Mouse (Mus musculus): Measurements from ENCODE around the gene Crlf2.

Crlf2 gene

DNA sequence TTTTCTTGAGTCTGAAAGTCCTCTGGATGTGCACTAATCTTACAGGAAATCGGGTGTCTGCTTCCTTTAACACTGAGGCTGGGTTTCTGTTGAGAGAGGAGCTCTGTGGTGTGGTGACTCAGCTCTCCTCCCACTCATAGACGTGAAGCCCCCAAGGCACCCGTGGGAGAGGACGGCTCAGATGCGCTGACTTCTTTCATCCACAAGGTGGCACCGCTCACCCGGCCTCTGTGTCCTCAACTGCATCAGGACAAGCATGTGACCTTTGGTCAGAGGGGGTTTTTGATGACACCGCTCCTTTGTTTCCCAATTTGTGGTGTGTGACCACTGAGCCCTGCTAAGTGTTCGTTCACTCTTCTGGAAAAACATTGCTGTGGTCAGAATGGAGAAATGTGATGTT is 10.1 kb downstream of the Crlf2 start:
- DNase-seq (ENCODE audit: low read depth) = peak; percentile 84

- no peak for DNase-seq (ENCODE audit: low read depth)
These were observed 11.7 kb downstream of the Crlf2 start for GRCm38 (mm10) chr5:109547112-109547511.

DNA sequence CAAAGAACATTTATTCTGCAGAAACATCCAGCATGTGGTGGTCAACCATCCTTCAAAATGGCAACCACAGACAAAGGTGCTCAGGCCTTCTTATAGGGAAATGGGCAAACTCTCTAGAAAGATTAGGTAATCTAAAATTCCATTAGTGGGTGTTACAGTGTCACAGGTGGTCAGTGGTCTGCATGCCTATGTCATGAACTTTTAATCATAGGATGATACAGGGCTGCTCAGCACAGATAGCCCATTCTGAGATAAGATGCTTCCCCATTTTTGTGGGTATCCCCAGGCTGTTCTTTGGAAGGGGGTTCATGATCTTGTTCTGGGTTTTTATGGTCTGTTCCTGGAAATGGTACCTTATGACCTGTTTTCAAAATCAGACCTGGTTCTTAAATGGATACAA is 49.1 kb downstream of the Crlf2 start:
- no peak for DNase-seq (ENCODE audit: low read depth)

- peak; percentile 58 for DNase-seq (ENCODE audit: low read depth)
These were observed 52.1 kb downstream of the Crlf2 start for GRCm38 (mm10) chr5:109506729-109507128.

Data from induced T-regulatory cell, adult 2 months (primary cell).